Mouse (Mus musculus) stomach, postnatal 0 days (tissue): Measurements from ENCODE around the gene Afg1l.

Source experiments
- CTCF ChIP-seq: IDR thresholded peaks from 2 replicates; pipeline ENCODE4 v1.5.1; 2016; ENCODE audit warnings: antibody characterized with exemption, low read depth, mild to moderate bottlenecking, moderate library complexity
- EP300 ChIP-seq: optimal IDR thresholded peaks from 2 replicates; pipeline ENCODE3; 2016; ENCODE audit warnings: antibody characterized with exemption

DNA sequence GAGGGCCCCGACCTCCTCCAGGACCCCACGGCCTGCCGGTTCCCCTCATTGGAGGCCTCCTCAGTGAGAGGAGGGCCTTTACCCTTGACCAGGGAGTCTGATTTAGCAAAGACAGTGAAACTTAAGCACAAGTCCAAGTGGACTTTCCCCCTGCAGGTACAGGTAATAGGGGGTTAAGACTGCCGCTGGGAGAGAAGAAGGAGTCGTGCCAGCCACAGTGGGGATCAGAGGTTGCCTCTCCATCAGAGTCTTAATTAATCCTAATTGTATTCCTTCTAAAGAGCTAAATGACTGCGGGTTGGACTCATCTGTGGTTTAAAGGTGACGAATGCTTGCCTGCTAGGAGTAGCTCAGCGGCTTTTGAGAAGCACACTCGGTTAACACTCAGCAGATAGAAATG is 139.9 kb downstream of the Afg1l start:
- TF ChIP-seq CTCF (no peak), EP300 (no peak)
